Mouse (Mus musculus): Measurements from ENCODE around the gene Lyst.

- TF ChIP-seq EP300 (IDR thresholded peaks at IDR 0.05; ENCODE audit: low read depth) = no peak
- no peak for TF ChIP-seq CTCF (IDR thresholded peaks at IDR 0.05; ENCODE audit: low read depth)
These were observed 31.9 kb upstream of the Lyst start for GRCm38 (mm10) chr13:13558251-13558650.

All from heart, postnatal 0 days (tissue).